Mouse (Mus musculus) heart, postnatal 36 days (tissue): ENCODE results near the gene Gm45785. TPM values are rescaled to one million over a fixed set of nuclear protein-coding genes. Genes with fewer than 3 reads are reported as not detected.

Experiments used
- DNase-seq, 2 experiments: peaks; one replicate each; pipeline ENCODE4 v3.0.0; 2021 to 2022
- intact Hi-C: fragments of 180-260 bp; cut with DNase I; formaldehyde crosslinking; loops from one replicate; pipeline ENCODE4 v1.15.1; 2025
- total RNA-seq, 2 experiments: library from RNA; stranded (reverse); gene quantifications; 2 replicates each; pipeline ENCODE4 v1.2.3; 2021

Gene Gm45785
- total RNA-seq, 2 experiments from 2014 or later, result not detected

DNA sequence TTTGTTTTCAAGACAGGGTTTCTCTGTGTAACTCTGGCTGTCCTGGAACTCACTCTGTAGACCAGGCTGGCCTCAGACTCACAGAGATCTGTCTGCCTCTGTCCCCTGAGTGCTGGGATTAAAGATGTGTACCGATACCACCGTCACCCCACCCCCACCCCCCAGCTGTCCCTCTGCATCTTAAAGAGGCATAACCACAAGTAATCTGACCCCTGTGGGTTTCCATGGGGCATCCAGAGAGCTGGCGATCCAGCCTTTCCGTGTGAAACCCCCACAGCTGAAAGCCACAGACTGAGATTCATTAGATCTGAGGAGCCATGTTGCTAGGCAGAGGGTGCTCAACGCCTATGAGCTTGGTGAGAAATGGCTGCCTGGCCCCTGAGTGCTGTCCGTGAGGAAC lies 3.9 kb upstream of the Gm45785 start:
- intact Hi-C loops, result loop anchor here (5.0 kb wide), 2 partner anchors 147 to 332 kb away; partner anchors contain the start of genes Hras and Lrrc56
- no peak for DNase-seq

DNA sequence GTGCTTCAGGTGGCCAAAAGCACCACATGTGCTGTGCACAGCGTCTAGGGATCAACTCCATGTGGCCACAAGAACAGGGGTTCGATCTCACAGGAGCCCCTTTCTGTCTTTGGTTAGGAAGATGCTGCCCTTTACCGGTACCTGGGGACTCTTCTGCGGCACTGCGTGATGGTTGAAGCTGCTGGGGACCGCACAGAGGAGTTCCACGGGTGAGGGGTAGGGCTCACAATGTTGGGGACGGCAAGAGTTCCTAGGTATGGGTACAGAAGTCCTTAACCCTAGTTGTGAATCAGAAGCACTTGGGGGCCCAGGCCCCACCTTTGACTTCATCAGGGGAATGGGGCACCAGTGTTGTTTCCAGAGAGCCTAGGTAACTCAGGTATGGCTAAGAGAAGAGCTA lies 2.6 kb upstream of the Gm45785 start:
- no peak for DNase-seq
- intact Hi-C loops, result loop anchor here (5.0 kb wide), 2 partner anchors 149 to 334 kb away; partner anchors contain the start of genes Hras and Lrrc56

DNA sequence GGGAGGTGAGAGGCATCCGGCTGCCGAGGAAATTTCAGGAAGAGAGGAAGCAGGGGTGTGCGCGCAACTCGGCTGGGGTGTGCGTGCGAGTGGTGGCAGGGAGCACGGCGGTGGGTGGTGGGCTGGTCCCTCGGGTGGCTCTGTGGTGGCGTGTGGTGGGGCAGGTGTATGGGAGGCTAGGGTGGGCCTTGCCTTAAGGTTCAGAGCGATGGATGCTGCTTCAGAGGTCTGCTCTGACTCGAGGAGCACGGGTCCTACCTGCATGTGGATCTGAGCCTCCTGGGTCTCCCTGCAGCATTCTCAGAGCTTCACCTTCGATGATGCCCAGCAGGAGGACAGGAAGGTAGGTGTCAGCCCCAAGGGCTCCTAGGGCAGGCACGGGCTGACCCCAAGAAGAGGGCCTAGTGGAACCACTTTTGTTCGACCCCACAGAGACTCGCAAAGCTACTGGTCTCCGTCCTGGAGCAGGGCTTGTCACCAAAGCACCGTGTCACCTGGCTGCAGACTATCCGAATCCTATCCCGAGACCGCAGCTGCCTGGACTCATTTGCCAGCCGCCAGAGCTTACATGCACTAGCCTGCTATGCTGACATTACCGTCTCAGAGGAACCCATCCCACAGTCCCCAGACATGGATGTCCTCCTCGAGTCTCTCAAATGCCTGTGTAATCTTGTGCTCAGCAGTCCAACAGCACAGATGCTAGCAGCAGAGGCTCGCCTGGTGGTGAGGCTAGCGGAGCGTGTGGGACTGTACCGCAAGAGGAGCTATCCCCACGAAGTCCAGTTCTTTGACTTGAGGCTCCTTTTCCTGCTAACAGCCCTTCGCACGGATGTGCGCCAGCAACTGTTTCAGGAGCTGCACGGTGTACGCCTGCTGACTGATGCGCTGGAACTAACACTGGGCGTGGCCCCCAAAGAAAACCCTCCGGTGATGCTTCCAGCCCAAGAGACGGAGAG lies 1.7 kb upstream of the Gm45785 start, which contains the start of gene Bet1l:
TSS of gene Bet1l (minus strand) at position 28 of the 956 bp plus-strand sequence.
- intact Hi-C loops, result loop anchor here (1.0 to 5.0 kb wide), 3 partner anchors 24 to 334 kb away; partner anchors contain the start of genes Hras, Lrrc56 and Sirt3
- no peak for DNase-seq

DNA sequence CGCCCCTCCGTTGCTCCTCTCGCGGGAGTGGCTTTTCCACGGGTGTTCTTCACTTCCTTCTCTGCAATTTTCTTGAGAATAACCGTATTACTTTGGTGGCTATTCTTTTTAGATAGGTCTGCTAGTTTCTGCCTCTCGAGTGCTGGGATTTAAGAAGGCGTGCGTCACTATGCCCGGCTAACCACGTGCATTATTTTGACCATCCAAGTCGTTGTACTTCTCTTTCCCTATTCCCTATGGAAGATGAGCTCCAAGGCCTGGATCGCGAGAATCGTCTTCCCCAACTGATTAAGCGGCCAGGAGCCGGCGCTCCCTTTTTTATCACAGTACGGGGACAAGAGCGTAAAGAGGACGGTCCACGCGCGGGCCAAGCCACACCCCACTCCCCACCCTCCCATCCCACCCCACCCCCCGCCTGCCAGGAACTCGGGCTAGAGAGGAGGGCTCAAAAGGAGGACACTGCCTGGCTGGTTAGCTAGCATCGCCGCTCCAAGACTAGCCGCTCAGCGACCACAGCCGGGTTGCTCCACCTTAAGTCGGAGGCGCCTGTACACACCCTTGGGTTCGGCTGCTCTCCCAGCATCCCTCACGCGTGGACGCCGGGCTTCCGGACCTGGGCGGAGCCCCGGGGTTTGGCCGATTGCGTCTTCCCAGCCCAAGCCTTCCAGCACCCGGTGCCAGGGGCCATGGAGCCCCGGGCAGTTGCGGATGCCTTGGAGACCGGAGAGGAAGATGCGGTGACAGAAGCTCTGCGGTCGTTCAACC lies 836 bp upstream of the Gm45785 start, which contains the start of gene Ric8a:
TSS of gene Ric8a (plus strand) at position 173 of the 765 bp plus-strand sequence.
- peak; percentile 90 to 94 for DNase-seq
- intact Hi-C loops, result loop anchor here (1.0 to 5.0 kb wide), 3 partner anchors 25 to 335 kb away; partner anchors contain the start of genes Hras, Lrrc56 and Sirt3

DNA sequence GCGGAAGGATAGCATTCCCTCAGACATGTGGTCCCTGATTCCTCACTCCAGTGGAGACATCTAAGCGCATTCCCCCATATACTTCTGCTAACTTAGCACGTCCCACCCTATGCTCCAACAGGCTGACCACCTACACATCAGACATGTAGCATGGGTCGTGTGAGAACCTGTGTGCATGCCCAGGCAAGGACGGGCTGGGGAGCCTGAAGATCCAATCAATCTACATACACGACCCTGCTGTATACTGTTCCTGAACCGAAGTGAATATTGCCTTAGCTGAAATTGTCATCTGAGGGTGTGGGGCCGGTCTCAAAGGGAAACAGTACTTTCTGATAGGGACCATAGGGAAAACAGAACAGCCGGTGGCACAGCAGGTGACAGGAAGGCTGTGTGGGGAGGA lies 950 bp downstream of the Gm45785 start:
- intact Hi-C loops, result loop anchor here (5.0 kb wide), 2 partner anchors 152 to 337 kb away; partner anchors contain the start of genes Hras and Lrrc56
- DNase-seq, result no peak

DNA sequence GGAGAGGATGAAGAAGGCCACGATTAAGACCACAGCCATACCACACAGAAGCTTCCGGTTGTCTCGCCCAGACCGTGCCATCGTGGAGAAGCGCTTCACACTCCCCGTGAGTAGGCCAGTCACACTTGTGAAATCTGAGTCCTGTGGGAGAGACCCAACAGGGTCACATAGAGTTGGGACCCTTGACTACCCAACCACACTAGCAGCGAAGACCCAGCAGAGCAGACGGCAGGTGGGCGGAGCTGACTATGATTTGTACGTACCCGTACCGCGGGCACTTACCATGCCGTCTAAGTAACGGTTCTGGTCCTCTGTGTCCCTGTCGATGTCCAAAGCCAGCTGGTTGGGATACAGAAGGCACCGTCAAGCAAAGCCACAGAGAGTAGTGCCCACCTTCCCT lies 1.6 kb downstream of the Gm45785 start:
- intact Hi-C loops, result no loop called here
- no peak for DNase-seq

DNA sequence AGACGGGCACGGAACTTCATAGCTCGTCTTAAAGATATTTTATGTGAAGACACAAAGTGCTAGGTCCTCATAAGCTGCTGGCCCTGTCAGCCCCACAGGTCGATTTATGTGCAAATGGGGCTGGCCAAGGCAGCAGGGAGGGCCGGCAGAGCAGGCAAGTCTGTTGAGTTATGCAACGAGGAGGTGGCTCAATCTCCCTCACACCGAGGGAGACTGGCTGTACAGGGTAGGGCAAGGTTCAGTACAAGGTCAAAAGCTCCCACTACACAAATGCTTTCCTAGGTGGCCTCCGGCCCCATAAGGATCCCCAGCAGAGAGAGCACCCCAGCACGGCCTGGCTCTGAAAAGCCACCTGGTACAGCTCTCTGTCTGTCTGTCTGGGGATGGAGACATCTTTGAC lies 2.7 kb downstream of the Gm45785 start:
- DNase-seq, result no peak
- intact Hi-C loops, result no loop called here

DNA sequence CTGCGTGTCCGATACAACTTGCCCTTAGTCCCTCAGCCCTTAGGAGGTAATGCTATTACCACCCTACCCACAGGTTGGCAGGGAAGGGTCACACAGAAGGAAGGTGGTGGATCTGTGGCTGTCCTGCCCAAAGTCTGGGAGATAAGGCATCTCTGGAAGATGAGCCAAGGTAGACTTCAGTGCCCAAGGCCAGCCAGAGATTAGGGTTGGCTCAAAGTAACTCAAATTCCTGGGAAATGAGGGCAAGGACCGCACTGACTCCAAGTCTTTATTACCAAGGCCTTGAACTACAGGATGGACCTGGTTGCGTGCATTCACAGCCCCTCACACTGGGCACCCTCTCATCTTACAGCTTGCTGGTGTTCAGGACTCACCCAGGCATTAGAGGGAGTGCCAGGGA lies 4.2 kb downstream of the Gm45785 start:
- intact Hi-C loops, result no loop called here
- DNase-seq, result no peak

DNA sequence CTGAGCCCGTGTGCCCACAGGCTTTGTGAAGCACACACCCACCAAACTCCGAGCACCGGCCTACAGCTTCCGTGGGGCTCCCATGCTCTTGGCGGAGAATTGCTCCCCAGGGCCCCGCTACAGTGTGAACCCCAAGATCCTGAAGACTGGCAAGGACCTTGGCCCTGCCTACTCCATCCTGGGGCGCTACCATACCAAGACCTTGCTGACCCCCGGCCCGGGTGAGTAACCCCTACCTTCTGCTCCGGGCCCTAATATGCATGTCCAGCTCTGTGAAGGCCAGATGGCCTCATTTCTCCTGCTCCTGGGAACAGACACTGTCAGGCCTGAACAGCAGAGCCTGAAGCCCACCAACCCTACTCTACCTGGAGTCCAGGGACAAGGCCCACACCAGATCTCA lies 7.5 kb downstream of the Gm45785 start:
- no peak for DNase-seq
- intact Hi-C loops, result loop anchor here (5.0 kb wide), 1 partner anchor 324 kb away; the partner anchor contains the start of gene Rnh1

DNA sequence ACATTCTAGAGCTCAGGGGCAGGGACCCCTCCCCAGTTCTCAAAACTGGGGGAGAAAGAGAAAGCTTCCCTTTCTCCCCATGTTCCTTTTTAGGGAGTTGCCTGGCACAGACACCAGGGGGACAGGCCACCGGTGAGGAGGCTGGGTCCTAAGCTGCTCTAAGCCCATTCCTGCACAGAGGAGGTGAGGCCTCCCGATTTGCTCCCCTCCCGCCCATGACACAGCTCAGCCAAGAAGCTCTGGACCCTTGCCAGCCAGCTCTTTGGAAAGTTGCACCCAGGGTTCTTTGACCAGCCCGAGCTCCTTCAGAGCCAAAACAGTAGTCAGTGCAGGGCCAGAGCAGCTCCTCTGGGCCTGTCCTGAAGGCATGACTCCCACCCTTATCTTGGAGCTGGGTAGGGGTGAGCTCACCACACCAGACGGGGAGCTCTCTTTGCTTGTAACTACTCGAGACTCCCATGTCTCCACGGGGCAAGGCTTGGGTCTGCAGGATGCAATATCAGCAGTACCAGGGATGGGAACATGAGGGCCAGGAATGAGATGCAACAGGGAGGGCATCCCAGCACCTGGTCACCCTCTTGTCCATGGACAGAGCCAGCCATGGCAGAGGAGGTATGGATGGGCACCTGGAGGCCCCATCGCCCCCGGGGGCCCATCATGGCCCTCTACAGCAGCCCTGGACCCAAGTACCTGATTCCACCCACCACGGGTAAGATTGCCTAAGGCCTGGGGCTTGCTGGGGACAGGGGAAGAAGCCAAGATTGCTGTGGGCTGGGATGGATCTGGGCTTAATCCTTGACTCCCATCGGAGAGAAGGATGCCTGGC lies 8.2 kb downstream of the Gm45785 start, which contains the start of gene Odf3:
TSS of gene Odf3 (plus strand) at position 51 of the 826 bp plus-strand sequence.
- no peak for DNase-seq
- intact Hi-C loops, result loop anchor here (5.0 kb wide), 1 partner anchor 324 kb away; the partner anchor contains the start of gene Rnh1

DNA sequence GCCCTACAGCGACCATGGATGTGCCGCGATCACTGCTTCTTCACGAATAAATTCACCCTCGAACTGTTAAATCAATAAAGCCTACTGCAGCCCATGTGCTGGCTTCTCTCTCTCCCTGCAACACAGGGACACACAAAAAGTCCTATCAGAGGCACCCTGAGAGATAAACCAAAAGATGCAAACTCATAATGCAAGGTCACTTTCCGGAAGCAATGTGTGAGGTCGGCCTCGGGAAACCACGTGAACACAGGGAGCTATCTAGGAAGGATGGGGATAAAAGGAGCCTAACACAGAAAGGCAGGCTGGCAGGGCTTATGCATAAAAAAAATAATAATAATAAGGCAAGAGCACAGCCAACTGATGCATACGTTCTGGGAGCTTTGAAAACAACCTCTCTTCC lies 9.5 kb downstream of the Gm45785 start:
- intact Hi-C loops, result loop anchor here (5.0 kb wide), 1 partner anchor 326 kb away; the partner anchor contains the start of gene Rnh1
- DNase-seq, result no peak

DNA sequence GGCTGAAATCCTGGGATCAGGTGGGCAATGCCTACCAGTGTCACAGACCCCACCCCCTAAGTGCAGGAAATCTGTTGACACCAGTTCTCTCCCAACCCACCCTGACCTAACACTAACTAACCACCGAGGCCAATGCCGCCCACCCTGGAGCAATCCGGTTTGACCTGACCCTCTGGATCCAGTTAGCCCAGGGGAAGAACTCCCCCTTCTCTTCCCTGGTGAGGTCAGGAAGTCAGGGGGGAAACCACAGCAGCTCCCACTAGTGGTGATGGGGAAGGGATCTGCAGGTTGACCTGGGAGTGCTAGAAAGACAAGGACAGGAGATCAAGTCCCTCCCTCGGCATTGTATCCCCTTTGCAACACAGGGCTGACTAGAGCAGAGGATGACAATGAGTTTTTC lies 10.4 kb downstream of the Gm45785 start:
- DNase-seq, result no peak
- intact Hi-C loops, result loop anchor here (1.0 to 5.0 kb wide), 3 partner anchors 203 to 327 kb away; partner anchors contain the start of gene Rnh1

DNA sequence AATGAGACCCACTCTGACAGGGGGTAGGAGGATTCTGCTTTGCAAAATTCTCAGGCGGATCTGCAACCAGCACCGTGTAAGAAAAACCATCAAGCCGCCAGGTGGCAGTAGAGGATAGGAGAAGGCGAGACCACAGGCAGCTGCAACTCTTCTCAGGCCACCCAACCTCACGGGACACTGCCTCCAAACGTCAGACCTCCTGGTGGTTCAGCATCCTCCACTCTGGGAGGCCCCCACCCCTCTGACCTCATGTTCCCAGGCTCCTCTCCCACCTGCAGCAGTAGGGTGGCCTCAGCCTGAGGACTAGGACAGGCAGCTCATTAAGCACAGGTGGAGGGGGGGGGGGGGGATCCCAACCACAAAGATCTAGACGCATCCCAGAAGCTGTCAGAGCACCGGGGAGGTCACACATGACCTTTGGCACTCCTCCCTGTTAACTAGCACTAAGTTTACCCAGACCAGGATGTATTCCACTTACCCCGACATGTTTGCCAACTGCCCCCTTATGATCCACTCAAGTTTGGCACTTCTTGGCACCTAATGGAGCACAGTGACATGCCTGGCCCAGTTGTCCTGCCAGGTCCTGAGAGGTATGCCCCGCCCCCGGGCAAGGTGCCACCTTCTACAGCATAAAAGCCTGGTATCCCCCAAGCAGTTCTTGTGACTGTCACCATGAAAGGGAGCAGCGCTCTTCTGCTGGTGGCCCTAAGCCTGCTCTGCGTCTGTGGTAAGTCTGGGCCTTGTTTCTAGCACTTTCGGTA lies 11.0 kb downstream of the Gm45785 start, which contains the start of gene Scgb1c1:
TSS of gene Scgb1c1 (plus strand) at position 643 of the 761 bp plus-strand sequence.
- intact Hi-C loops, result loop anchor here (1.0 to 5.0 kb wide), 4 partner anchors 58 to 327 kb away; partner anchors contain the start of gene Rnh1
- peak; percentile 91 to 96 for DNase-seq

DNA sequence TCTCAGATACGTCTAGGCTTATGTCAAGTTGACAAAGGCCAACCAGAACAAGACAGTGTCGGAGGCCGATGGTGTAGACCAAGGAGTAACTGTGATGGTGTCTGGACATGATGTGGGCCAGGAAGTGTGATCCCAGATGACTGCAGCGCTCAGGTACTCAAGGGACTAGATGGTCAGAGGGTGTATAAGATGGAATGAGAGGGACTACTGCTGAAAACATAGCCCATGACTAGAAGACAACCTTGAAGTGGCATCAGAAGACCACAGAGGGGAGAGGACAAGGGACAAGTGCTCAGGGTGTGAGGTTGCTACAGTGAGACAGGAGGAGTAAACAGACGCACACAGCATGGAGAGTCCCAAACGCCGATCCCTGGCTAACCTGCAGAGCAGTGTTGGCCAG lies 12.3 kb downstream of the Gm45785 start:
- intact Hi-C loops, result loop anchor here (1.0 to 2.0 kb wide), 2 partner anchors 59 to 227 kb away; no protein-coding TSS in a partner anchor
- DNase-seq, result no peak

DNA sequence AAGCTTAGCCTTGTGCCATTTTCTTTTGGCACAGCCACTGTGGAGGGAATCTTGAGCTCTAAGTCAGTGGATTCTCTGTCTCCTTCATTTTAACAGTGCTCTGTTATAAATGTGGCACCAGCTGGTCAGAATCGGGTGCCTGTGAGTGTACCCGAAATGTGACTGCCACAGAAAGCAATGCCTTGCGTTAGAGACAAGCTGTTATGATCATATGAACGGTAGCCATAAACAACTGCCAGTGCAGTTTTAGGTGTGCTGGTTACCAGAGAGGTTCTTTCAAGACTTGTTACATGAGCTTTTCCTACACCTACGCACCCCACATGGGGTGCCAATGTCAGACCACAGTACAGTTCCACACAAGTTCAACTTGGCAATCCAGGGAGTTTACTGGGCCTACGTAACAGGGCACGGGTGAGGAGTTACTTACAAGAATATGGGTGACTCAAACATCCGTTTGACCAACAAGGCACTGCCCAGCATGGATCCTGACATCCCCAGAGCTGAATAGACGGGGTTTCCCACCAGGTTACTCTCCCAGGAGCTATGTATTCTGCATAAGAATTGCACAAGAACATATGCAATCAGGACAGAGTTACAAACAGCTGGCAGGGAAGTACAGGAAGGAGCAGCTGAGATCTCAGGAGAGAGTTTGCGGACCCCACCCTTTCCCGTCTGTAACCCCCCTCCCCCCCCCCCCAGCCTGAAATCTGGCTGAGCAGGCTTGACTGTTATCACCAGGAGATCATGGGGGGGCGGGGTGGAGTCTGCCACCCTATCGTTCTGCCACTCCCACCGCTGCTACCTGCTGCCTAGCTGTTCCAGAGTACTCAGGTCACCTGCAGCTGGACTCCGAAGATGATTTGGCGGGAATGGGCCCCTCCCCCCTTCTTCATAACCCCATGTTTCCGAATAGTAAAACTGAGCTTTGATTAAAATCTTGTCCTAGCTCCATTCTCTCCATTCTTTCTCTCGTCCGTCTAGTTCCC lies 15.1 kb downstream of the Gm45785 start:
- intact Hi-C loops, result no loop called here

DNA sequence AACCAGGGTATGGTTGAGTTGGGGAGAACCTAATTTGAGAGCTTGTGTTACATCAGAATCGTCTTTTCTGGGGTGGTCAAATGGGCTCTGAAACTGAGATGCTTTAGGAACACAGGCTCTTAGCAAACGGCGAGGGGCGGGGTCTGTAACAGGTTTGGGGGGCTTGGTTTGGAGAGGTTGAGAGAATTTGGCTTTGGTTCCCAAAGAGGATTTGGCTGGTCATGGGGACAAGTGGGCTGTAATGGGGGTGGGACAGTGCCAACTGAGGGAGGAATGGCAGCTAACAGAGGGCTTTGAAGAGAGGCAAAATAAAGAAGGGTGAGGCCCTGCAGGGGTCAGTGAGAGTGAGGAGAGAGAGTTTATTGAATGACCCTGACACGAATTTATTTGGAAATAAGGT lies 16.6 kb downstream of the Gm45785 start:
- no peak for DNase-seq
- intact Hi-C loops, result loop anchor here (10.0 kb wide), 1 partner anchor 765 kb away; no protein-coding TSS in a partner anchor

More for the DNA sequence above, 15.1 kb downstream of the Gm45785 start:
- DNase-seq, result no peak
